Mouse (Mus musculus): ENCODE results near the gene Tmem240. TPM values are rescaled to one million over a fixed set of nuclear protein-coding genes. Genes with fewer than 3 reads are reported as not detected.

Gene Tmem240
- polyA plus RNA-seq, 1 experiment from 2014 or later, result 12.0 TPM

Small RNAs within 50 kb of the gene (microRNA-seq; reads per million reads assigned to microRNA genes)
- gene Gm27743, result not detected

Other genes starting within 250 kb of the Tmem240 start
- 1,012 and 1,052 TPM in 2 replicates for gene Gnb1, start 243.4 kb upstream of the Tmem240 start, polyA plus RNA-seq (2015; fragmentation: Nextera tagmentation; extraction: Ambion mirVana)
- gene Nadk, start 172.4 kb upstream of the Tmem240 start, polyA plus RNA-seq (2015; fragmentation: Nextera tagmentation; extraction: Ambion mirVana), result 82.5 and 84.5 TPM in 2 replicates
- 15.1 and 15.9 TPM in 2 replicates for gene Slc35e2, start 133.4 kb upstream of the Tmem240 start, polyA plus RNA-seq (2015; fragmentation: Nextera tagmentation; extraction: Ambion mirVana)
- gene Cdk11b, start 109.9 kb upstream of the Tmem240 start, polyA plus RNA-seq (2015; fragmentation: Nextera tagmentation; extraction: Ambion mirVana), result 65.2 and 65.8 TPM in 2 replicates
- not detected in 2 replicates for gene Gm10563, start 89.4 kb upstream of the Tmem240 start, polyA plus RNA-seq (2015; fragmentation: Nextera tagmentation; extraction: Ambion mirVana)
- 3.9 and 4.5 TPM in 2 replicates for gene Mmp23, start 81.4 kb upstream of the Tmem240 start, polyA plus RNA-seq (2015; fragmentation: Nextera tagmentation; extraction: Ambion mirVana)
- 39.4 and 40.3 TPM in 2 replicates for gene Mib2, start 65.6 kb upstream of the Tmem240 start, polyA plus RNA-seq (2015; fragmentation: Nextera tagmentation; extraction: Ambion mirVana)
- gene Fndc10, start 40.5 kb upstream of the Tmem240 start, polyA plus RNA-seq (2015; fragmentation: Nextera tagmentation; extraction: Ambion mirVana), result 7.5 and 7.9 TPM in 2 replicates
- gene Ssu72, start 30.0 kb upstream of the Tmem240 start, polyA plus RNA-seq (2015; fragmentation: Nextera tagmentation; extraction: Ambion mirVana), result 171 and 177 TPM in 2 replicates
- 78.1 and 82.3 TPM in 2 replicates for gene Atad3a, start 26.3 kb downstream of the Tmem240 start, polyA plus RNA-seq (2015; fragmentation: Nextera tagmentation; extraction: Ambion mirVana)
- 23.2 and 24.4 TPM in 2 replicates for gene Vwa1, start 39.9 kb downstream of the Tmem240 start, polyA plus RNA-seq (2015; fragmentation: Nextera tagmentation; extraction: Ambion mirVana)
- 0.49 and 0.62 TPM in 2 replicates for gene Tmem88b, start 51.1 kb downstream of the Tmem240 start, polyA plus RNA-seq (2015; fragmentation: Nextera tagmentation; extraction: Ambion mirVana)
- not detected in 2 replicates for gene Ankrd65, start 55.6 kb downstream of the Tmem240 start, polyA plus RNA-seq (2015; fragmentation: Nextera tagmentation; extraction: Ambion mirVana)
- 253 and 261 TPM in 2 replicates for gene Mrpl20, start 68.1 kb downstream of the Tmem240 start, polyA plus RNA-seq (2015; fragmentation: Nextera tagmentation; extraction: Ambion mirVana)
- 171 and 173 TPM in 2 replicates for gene Ccnl2, start 77.7 kb downstream of the Tmem240 start, polyA plus RNA-seq (2015; fragmentation: Nextera tagmentation; extraction: Ambion mirVana)
- gene Aurkaip1, start 96.5 kb downstream of the Tmem240 start, polyA plus RNA-seq (2015; fragmentation: Nextera tagmentation; extraction: Ambion mirVana), result 142 and 148 TPM in 2 replicates
- 30.8 and 34.4 TPM in 2 replicates for gene Mxra8, start 104.9 kb downstream of the Tmem240 start, polyA plus RNA-seq (2015; fragmentation: Nextera tagmentation; extraction: Ambion mirVana)
- 7.8 and 8.5 TPM in 2 replicates for gene Dvl1, start 112.6 kb downstream of the Tmem240 start, polyA plus RNA-seq (2015; fragmentation: Nextera tagmentation; extraction: Ambion mirVana)
- 0.47 and 0.57 TPM in 2 replicates for gene Tas1r3, start 128.6 kb downstream of the Tmem240 start, polyA plus RNA-seq (2015; fragmentation: Nextera tagmentation; extraction: Ambion mirVana)
- gene Cptp, start 134.6 kb downstream of the Tmem240 start, polyA plus RNA-seq (2015; fragmentation: Nextera tagmentation; extraction: Ambion mirVana), result 23.3 and 24.1 TPM in 2 replicates
- gene Ints11, start 134.7 kb downstream of the Tmem240 start, polyA plus RNA-seq (2015; fragmentation: Nextera tagmentation; extraction: Ambion mirVana), result 74.8 and 79.2 TPM in 2 replicates
- gene Pusl1, start 157.0 kb downstream of the Tmem240 start, polyA plus RNA-seq (2015; fragmentation: Nextera tagmentation; extraction: Ambion mirVana), result 52.6 and 54.8 TPM in 2 replicates
- 71.0 and 77.0 TPM in 2 replicates for gene Acap3, start 157.0 kb downstream of the Tmem240 start, polyA plus RNA-seq (2015; fragmentation: Nextera tagmentation; extraction: Ambion mirVana)
- 123 and 127 TPM in 2 replicates for gene Ube2j2, start 209.0 kb downstream of the Tmem240 start, polyA plus RNA-seq (2015; fragmentation: Nextera tagmentation; extraction: Ambion mirVana)
- gene C1qtnf12, start 227.5 kb downstream of the Tmem240 start, polyA plus RNA-seq (2015; fragmentation: Nextera tagmentation; extraction: Ambion mirVana), result 9.2 and 12.3 TPM in 2 replicates

Data from hindbrain, embryonic 13.5 days (tissue).